Mouse (Mus musculus) embryonic facial prominence, embryonic 14.5 days (tissue): ENCODE measurements around the gene Mmd2. TPM values are rescaled to one million over a fixed set of nuclear protein-coding genes. Genes with fewer than 3 reads are reported as not detected.

ENCODE experiments used
- ATAC-seq: fragments of 200-750 bp; cut with Nextera tagmentation; 2 replicates; pipeline ENCODE4 v1.8.0; 2017; ENCODE audit warnings: low read depth, moderate number of reproducible peaks, moderate TSS enrichment
- DNase-seq: peaks from one replicate; pipeline ENCODE4 v3.0.0-alpha.2; 2015; ENCODE audit warnings: low spot score
- H3K27ac ChIP-seq: fragments of 300-500 bp; sonication (generic); replicated peaks from 2 replicates; pipeline ENCODE4 v1.5.1; 2014; ENCODE audit warnings: low read depth, mild to moderate bottlenecking, low read length, moderate library complexity
- H3K27me3 ChIP-seq: fragments of 300-500 bp; sonication (generic); replicated peaks from 2 replicates; pipeline ENCODE4 v1.6.1; 2014; ENCODE audit warnings: low read length; ENCODE audit not compliant: control insufficient read depth, insufficient read depth
- H3K36me3 ChIP-seq: fragments of 300-500 bp; sonication (generic); 2 replicates; pipeline ENCODE4 v1.6.1; 2014; ENCODE audit warnings: low read length, mixed read lengths; ENCODE audit not compliant: control insufficient read depth, insufficient read depth
- H3K4me1 ChIP-seq: fragments of 300-500 bp; sonication (generic); 2 replicates; pipeline ENCODE4 v1.6.1; 2014; ENCODE audit warnings: antibody characterized with exemption, low read length; ENCODE audit not compliant: control insufficient read depth, insufficient read depth
- H3K4me2 ChIP-seq: fragments of 300-500 bp; sonication (generic); 2 replicates; pipeline ENCODE4 v1.6.1; 2014; ENCODE audit warnings: low read depth, mild to moderate bottlenecking, low read length, moderate library complexity, mixed read lengths
- H3K4me3 ChIP-seq: fragments of 300-500 bp; sonication (generic); 2 replicates; pipeline ENCODE4 v1.5.1; 2014; ENCODE audit warnings: low read depth, mild to moderate bottlenecking, low read length
- H3K9ac ChIP-seq: fragments of 300-500 bp; sonication (generic); 2 replicates; pipeline ENCODE4 v1.6.1; 2014; ENCODE audit warnings: low read depth, mild to moderate bottlenecking, low read length, moderate library complexity, mixed read lengths
- H3K9me3 ChIP-seq: fragments of 300-500 bp; sonication (generic); 2 replicates; pipeline ENCODE4 v1.6.1; 2016; ENCODE audit warnings: low read length; ENCODE audit not compliant: control insufficient read depth
- WGBS: fragments of 180-500 bp; shearing (Covaris S2); extraction: QIAGEN DNeasy Blood & Tissue Kit; methylation state at CpG from one replicate; pipeline ENCODE4 v1.1.7; 2014; 5-methylcytosine and 5-hydroxymethylcytosine counted together
- polyA plus RNA-seq: library from polyadenylated mRNA; unstranded; fragments of >200 nt; fragmentation: Nextera tagmentation; extraction: Ambion mirVana; gene quantifications from 2 replicates; pipeline ENCODE4 v1.2.1, GENCODE M21; 2014

Mmd2 gene
- polyA plus RNA-seq, 1 experiment from 2014 or later = 6.5 TPM

DNA sequence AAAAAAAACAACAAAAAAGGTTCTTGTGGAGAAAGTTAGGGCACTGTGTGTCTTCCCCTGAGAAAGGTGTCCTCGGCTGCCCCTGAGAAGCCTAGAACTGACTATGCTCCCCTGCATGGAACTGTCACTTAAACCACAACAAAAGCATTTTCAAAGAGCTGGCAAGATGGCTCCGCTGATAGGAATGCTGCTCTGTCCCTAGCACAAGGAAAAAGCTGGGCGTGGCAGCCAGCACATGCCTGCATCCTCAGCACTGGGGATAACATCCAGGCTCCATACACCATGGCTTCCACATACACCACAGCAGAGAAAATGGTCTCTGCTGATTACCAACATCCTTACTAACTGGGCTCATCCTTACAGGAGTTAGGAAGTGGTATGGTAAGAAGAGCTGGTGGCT is 61.5 kb downstream of the Mmd2 start:
- H3K4me3 ChIP-seq = no peak overlapping the region
- no peaks in the 10 kb centered on the region for H3K9me3 ChIP-seq
- WGBS = 81% methylated on average over 3 of the region's 3 CpGs
- no peaks in the 10 kb centered on the region; the same call in 1 of the 2 replicates for H3K27me3 ChIP-seq
- no peak for DNase-seq
- no peaks in the 10 kb centered on the region for H3K36me3 ChIP-seq
- no peak overlapping the region for H3K9ac ChIP-seq
- H3K4me2 ChIP-seq = no peak overlapping the region
- no peak overlapping the region for H3K27ac ChIP-seq
- no peak for ATAC-seq
- H3K4me1 ChIP-seq = peaks cover 12% of the 10 kb centered on the region; the same call in 1 of the 2 replicates

GRCm38 (mm10) chr5:142546344-142546743 is 62.3 kb downstream of the Mmd2 start:
- ATAC-seq (no peak), DNase-seq (peak; percentile 23)
- Histone ChIP-seq H3K27me3 (no peaks in the 10 kb centered on the region; the same call in 1 of the 2 replicates), H3K9ac (no peak overlapping the region), H3K4me2 (no peak overlapping the region), H3K9me3 (no peaks in the 10 kb centered on the region), H3K27ac (no peak overlapping the region), H3K36me3 (no peaks in the 10 kb centered on the region), H3K4me3 (no peak overlapping the region), H3K4me1 (peaks cover 12% of the 10 kb centered on the region; the same call in 1 of the 2 replicates)
- WGBS = 20% methylated on average over 5 of the region's 5 CpGs

DNA sequence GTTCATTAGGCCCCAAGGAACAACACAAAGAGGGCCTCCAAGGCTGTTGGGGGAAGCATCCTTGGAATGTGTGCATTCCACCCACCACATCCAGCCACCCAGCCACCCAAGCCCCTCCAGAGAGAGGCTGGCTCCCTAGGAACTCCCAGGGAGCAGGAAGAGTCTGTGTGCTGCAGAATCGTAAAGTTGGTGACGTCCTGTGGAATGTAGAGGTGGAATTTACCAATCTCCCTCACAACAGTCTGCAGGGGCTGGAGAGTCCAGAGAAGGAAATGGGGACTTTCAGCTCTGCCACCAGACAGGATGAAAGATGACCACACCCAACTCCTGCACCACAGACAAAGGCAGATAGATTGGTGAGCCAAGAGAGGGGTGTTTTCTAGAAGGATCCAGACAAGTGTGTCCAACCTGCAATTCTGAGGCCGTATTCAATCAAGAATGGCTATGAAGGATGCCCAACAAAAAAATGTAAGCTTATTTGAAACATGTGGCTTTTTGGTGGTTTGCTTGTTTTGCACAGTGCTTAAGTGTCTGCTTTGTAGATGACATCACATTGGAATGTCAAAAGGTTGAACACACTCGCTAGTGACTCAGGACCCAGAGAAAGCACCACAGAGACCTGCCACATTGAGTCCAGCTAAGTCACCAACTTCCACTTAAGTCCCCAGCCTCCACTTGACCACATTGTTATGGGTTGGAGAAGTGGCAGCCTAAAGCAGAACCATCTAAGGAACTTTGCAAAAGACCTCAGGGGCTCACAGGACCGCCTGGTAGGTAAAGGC is 63.4 kb downstream of the Mmd2 start:
- Histone ChIP-seq H3K4me2 (no peak overlapping the region), H3K4me1 (peaks cover 11% of the 10 kb centered on the region; the same call in 1 of the 2 replicates), H3K4me3 (no peak overlapping the region), H3K9ac (no peak overlapping the region), H3K27me3 (no peaks in the 10 kb centered on the region; the same call in 1 of the 2 replicates), H3K36me3 (no peaks in the 10 kb centered on the region), H3K9me3 (no peaks in the 10 kb centered on the region), H3K27ac (no peak overlapping the region)
- WGBS = 56% methylated on average over 5 of the region's 5 CpGs
- ATAC-seq (no peak), DNase-seq (no peak)

DNA sequence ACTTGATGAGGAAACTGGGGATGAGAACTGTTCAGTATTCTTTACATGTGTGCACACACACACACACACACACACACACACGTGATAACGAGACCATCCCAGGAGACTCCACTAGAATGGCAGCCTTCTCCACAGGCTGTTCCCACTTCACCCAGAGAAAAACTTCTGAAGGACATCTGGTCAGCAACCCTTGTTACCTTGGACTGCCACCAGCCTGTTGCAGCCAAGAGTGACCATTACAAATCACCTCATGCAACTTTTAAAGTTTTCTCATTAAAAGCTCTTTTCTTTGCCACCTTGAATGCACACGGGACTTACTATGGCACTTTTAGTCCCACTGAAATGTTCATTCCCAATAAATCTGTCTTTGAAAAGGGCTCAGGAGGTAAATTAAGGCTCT is 71.3 kb downstream of the Mmd2 start:
- DNase-seq = no peak
- Histone ChIP-seq H3K27ac (no peak overlapping the region), H3K9ac (no peak overlapping the region), H3K36me3 (no peaks in the 10 kb centered on the region), H3K9me3 (no peaks in the 10 kb centered on the region), H3K4me1 (no peaks in the 10 kb centered on the region), H3K27me3 (no peaks in the 10 kb centered on the region), H3K4me3 (no peak overlapping the region), H3K4me2 (no peak overlapping the region)
- 71% methylated on average over 3 of the region's 3 CpGs for WGBS
- no peak for ATAC-seq

- Histone ChIP-seq H3K9me3 (no peaks in the 10 kb centered on the region), H3K27ac (no peak overlapping the region), H3K4me1 (no peaks in the 10 kb centered on the region), H3K36me3 (no peaks in the 10 kb centered on the region), H3K27me3 (no peaks in the 10 kb centered on the region), H3K4me3 (no peak overlapping the region), H3K4me2 (no peak overlapping the region), H3K9ac (no peak overlapping the region)
- DNase-seq (no peak), ATAC-seq (no peak)
- 71% methylated on average over 4 of the region's 4 CpGs for WGBS
Measured at GRCm38 (mm10) chr5:142535388-142535787, 73.2 kb downstream of the Mmd2 start.

DNA sequence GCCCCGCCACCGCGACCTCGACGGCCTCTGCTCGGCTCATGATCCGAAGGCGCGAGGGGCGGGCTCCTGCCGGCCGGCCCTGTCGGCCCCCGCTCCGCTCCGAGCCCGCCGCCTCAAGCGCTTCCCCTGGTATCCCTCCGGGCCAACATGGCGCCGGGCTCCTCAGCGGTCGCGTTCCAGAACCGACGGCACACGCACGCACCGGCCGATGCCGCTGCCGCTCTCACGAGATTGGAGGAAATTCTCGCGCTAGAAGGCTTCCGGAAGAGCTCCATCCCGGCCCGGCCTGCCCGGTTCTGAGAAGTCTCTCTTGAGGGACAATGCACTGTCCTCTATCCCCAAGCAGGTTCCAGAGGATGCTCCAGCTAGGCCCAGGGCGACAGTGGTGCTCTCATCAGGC is 78.7 kb downstream of the Mmd2 start, which contains the start of gene Papolb:
Papolb (minus strand) TSS at position 162 of the 400 bp plus-strand sequence.
- 40% methylated on average over 29 of the region's 41 CpGs for WGBS
- H3K9ac ChIP-seq = no peak within 1 kb of the TSS
- no peak within 1 kb of the TSS for H3K27ac ChIP-seq
- no peak for DNase-seq
- ATAC-seq = no peak
- peak within 1 kb of the TSS; percentile 46; the same call in 1 of the 2 replicates for H3K4me2 ChIP-seq
- no peaks in the 10 kb centered on the region for H3K4me1 ChIP-seq
- no peaks in the 10 kb centered on the region for H3K36me3 ChIP-seq
- H3K27me3 ChIP-seq = peaks cover 18% of the 10 kb centered on the region; the same call in 1 of the 2 replicates
- peak within 1 kb of the TSS; percentile 21 for H3K4me3 ChIP-seq
- H3K9me3 ChIP-seq = no peaks in the 10 kb centered on the region; the same call in 1 of the 2 replicates

- ATAC-seq (no peak; the same call in 1 of the 2 replicates), DNase-seq (no peak)
- H3K4me1 ChIP-seq = no peaks in the 10 kb centered on the region
- H3K4me2 ChIP-seq = no peak overlapping the region
- H3K9me3 ChIP-seq = no peaks in the 10 kb centered on the region; the same call in 1 of the 2 replicates
- H3K4me3 ChIP-seq = no peak overlapping the region
- 67% methylated on average over 8 of the region's 8 CpGs for WGBS
- H3K9ac ChIP-seq = no peak overlapping the region
- H3K36me3 ChIP-seq = no peaks in the 10 kb centered on the region
- H3K27ac ChIP-seq = no peak overlapping the region
- peaks cover 16% of the 10 kb centered on the region; the same call in 1 of the 2 replicates for H3K27me3 ChIP-seq
Measured at GRCm38 (mm10) chr5:142524711-142525464, 83.7 kb downstream of the Mmd2 start.

DNA sequence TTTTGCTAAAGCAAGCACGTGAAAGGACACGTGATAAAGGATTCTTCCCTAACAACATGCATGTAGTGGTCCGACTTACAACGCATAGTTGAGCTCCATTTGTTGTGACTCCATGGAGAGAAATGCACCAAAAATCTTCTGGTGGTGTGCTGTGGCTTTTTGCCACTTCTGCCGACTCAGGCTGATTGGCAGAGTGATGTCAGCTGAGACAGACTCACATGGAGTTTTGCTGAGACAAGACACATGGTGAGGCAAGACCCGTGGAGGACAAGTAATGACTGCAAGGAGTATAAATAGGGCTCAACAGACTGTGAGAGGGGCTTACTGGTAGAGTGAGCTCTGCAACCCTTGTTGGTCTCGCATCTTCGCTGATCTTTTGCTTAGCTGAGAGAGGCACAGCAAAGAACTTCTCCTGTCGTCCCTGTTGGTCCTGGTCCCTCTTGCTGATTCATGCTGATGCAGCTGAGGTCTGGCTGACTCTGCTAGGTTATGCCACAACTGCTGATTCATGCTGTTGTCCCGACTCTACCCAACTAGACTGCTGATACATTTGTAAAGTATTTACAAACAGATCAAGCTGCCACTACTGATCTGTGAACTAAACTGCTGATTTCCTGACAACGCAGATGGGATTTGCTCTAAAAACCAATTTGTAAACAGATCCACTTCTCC is 87.3 kb downstream of the Mmd2 start:
- ATAC-seq (no peak), DNase-seq (no peak)
- WGBS = 84% methylated on average over 11 of the region's 11 CpGs
- Histone ChIP-seq H3K27me3 (no peaks in the 10 kb centered on the region), H3K4me1 (no peaks in the 10 kb centered on the region), H3K9ac (no peak overlapping the region), H3K9me3 (no peaks in the 10 kb centered on the region), H3K36me3 (no peaks in the 10 kb centered on the region), H3K27ac (no peak overlapping the region), H3K4me3 (no peak overlapping the region), H3K4me2 (no peak overlapping the region)
